Mouse (Mus musculus) thymus, adult 2 months (tissue): ENCODE measurements at regions not wholly inside any gene's neighbourhood (a gene's known extent, or its start where the extent isn't known, plus 50 kb on each side); places are given as distances from the start of the nearest gene placed in this dataset.
A peak's percentile ranks its signal among the peaks of the same experiment; 100 is the strongest.

ENCODE experiments used
- DNase-seq: peaks from one replicate; pipeline ENCODE4 v3.0.0; 2021
- H3K27ac ChIP-seq: fragments of 200-500 bp; 2 replicates; pipeline ENCODE4 v1.5.1; 2012; ENCODE audit warnings: low read length, control low read depth; ENCODE audit not compliant: control insufficient read depth, insufficient read depth
- H3K27me3 ChIP-seq: fragments of 200-500 bp; 2 replicates; pipeline ENCODE4 v1.6.1; 2012; ENCODE audit warnings: mild to moderate bottlenecking, low read length, moderate library complexity, mixed read lengths; ENCODE audit not compliant: control insufficient read depth, insufficient read depth
- H3K36me3 ChIP-seq: fragments of 200-500 bp; 2 replicates; pipeline ENCODE4 v1.6.1; 2012; ENCODE audit warnings: mild to moderate bottlenecking, low read length, moderate library complexity; ENCODE audit not compliant: control insufficient read depth, insufficient read depth
- H3K4me1 ChIP-seq: fragments of 200-500 bp; replicated peaks from 2 replicates; pipeline ENCODE4 v1.6.1; 2012; ENCODE audit warnings: low read length; ENCODE audit not compliant: control insufficient read depth, insufficient read depth
- H3K4me3 ChIP-seq: fragments of 200-500 bp; 2 replicates; pipeline ENCODE4 v1.5.1; 2012; ENCODE audit warnings: mild to moderate bottlenecking, low read length, control low read depth, moderate library complexity; ENCODE audit not compliant: control insufficient read depth, insufficient read depth
- CTCF ChIP-seq: fragments of 200-500 bp; IDR thresholded peaks from 2 replicates; pipeline ENCODE4 v1.5.1; 2012; ENCODE audit warnings: mild to moderate bottlenecking, control low read depth, low read length, moderate library complexity, borderline replicate concordance; ENCODE audit not compliant: control insufficient read depth, poor library complexity, insufficient read depth; ENCODE audit errors: extremely low read depth
- POLR2A ChIP-seq: fragments of 200-500 bp; IDR thresholded peaks from 2 replicates; pipeline ENCODE4 v1.6.1; 2012; ENCODE audit warnings: mild to moderate bottlenecking, low read length, control low read depth, moderate library complexity; ENCODE audit not compliant: control insufficient read depth, poor library complexity, insufficient read depth; ENCODE audit errors: extremely low read depth
- WGBS: fragments of 180-500 bp; shearing (Covaris S2); methylation state at CpG from one replicate; pipeline ENCODE4 v1.1.7; 2018; 5-methylcytosine and 5-hydroxymethylcytosine counted together

DNA sequence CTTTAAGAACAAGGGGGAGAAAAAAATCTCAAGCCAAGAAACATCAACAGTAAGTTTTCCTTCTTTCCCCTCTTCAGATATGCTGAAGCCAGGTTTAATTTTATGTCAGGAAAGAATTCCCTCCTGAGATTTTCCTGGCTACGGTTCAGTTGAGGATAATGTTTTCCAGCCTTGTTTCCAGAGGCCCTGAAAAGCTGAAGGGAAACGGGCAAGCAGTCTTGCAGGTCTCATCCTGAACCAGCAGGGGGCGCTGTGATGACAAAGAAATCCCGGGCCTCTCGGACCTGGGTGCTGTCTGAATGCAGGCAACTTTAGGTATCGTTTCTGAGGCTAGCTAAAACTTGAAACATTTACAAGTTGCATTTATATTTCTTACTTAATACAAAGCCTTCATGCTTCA lies 61.5 kb upstream of the Dab2 start:
- peak; percentile 61 for DNase-seq

GRCm38 (mm10) chr15:6238755-6239154 lies 60.8 kb upstream of the Dab2 start:
- WGBS, result 96% methylated on average over 3 of the region's 3 CpGs
- H3K4me3 ChIP-seq, result no peak overlapping the region
- H3K27me3 ChIP-seq, result no peaks in the 10 kb centered on the region
- H3K27ac ChIP-seq, result no peak overlapping the region
- no peaks in the 10 kb centered on the region for H3K36me3 ChIP-seq
- no peak for TF ChIP-seq POLR2A
- TF ChIP-seq CTCF, result no peak
- H3K4me1 ChIP-seq, result no peaks in the 10 kb centered on the region
- no peak for DNase-seq

More for the DNA sequence above, 61.5 kb upstream of the Dab2 start:
- H3K36me3 ChIP-seq, result no peaks in the 10 kb centered on the region
- 6% methylated on average over 6 of the region's 6 CpGs for WGBS
- no peaks in the 10 kb centered on the region for H3K27me3 ChIP-seq
- no peak overlapping the region for H3K27ac ChIP-seq
- H3K4me3 ChIP-seq, result no peak overlapping the region
- TF ChIP-seq CTCF (peak; percentile 82; the same call in 1 of the 2 replicates), POLR2A (no peak)
- H3K4me1 ChIP-seq, result no peaks in the 10 kb centered on the region

DNA sequence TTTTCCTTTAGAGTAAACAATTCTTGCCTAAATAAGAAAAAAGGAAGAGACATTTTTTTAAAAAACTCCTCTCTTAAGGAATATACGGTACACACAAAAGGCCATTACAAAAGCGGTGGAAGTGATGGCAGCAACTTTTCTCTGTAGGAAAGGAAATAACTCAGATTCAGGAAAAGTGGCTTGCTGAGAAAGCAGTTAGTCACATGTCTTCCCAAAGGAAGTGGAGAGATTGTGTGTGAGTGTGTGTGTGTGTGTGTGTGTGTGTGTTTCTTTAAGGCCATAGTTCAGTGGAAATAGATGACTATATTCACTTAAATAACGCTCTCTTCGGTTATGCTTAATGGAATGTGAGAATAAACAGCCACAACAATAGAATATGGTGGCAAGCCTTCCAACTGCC lies 57.5 kb upstream of the Dab2 start:
- DNase-seq, result no peak
- H3K27ac ChIP-seq, result no peak overlapping the region
- no peak overlapping the region for H3K4me3 ChIP-seq
- no peak for TF ChIP-seq CTCF
- TF ChIP-seq POLR2A, result no peak
- no peaks in the 10 kb centered on the region for H3K27me3 ChIP-seq
- no peaks in the 10 kb centered on the region for H3K36me3 ChIP-seq
- H3K4me1 ChIP-seq, result no peaks in the 10 kb centered on the region
- WGBS, result 78% methylated on average over 4 of the region's 4 CpGs

- H3K27me3 ChIP-seq, result no peaks in the 10 kb centered on the region
- no peak overlapping the region for H3K4me3 ChIP-seq
- WGBS, result 92% methylated on average over 7 of the region's 7 CpGs
- H3K36me3 ChIP-seq, result no peaks in the 10 kb centered on the region
- no peaks in the 10 kb centered on the region for H3K4me1 ChIP-seq
- H3K27ac ChIP-seq, result no peak overlapping the region
- no peak for DNase-seq
- TF ChIP-seq POLR2A (no peak), CTCF (no peak)
Measured at GRCm38 (mm10) chr15:6244401-6244800, 55.2 kb upstream of the Dab2 start.

GRCm38 (mm10) chr15:6245950-6246894 lies 53.4 kb upstream of the Dab2 start:
- DNase-seq, result no peak
- Histone ChIP-seq H3K27ac (no peak overlapping the region), H3K4me1 (no peaks in the 10 kb centered on the region), H3K4me3 (no peak overlapping the region), H3K27me3 (no peaks in the 10 kb centered on the region), H3K36me3 (no peaks in the 10 kb centered on the region)
- TF ChIP-seq CTCF (no peak), POLR2A (no peak)
- WGBS, result 89% methylated on average over 9 of the region's 9 CpGs

- WGBS, result 83% methylated on average over 4 of the region's 4 CpGs
- no peak overlapping the region for H3K4me3 ChIP-seq
- no peaks in the 10 kb centered on the region for H3K27me3 ChIP-seq
- no peaks in the 10 kb centered on the region for H3K36me3 ChIP-seq
- H3K4me1 ChIP-seq, result no peaks in the 10 kb centered on the region
- no peak overlapping the region for H3K27ac ChIP-seq
- TF ChIP-seq CTCF, result no peak
- no peak for TF ChIP-seq POLR2A
- DNase-seq, result no peak
Measured at GRCm38 (mm10) chr15:6248470-6248869, 51.1 kb upstream of the Dab2 start.
